Mouse (Mus musculus) lung, embryonic 14.5 days (tissue): ENCODE measurements at regions not wholly inside any gene's neighbourhood (a gene's known extent, or its start where the extent isn't known, plus 50 kb on each side); places are given as distances from the start of the nearest gene placed in this dataset.
A peak's percentile ranks its signal among the peaks of the same experiment; 100 is the strongest.

Source experiments
- ATAC-seq: fragments of 200-750 bp; cut with Nextera tagmentation; 2 replicates; pipeline ENCODE4 v1.8.0; 2017; ENCODE audit warnings: mild to moderate bottlenecking, moderate TSS enrichment, moderate library complexity; ENCODE audit not compliant: insufficient read depth
- DNase-seq: peaks from one replicate; pipeline ENCODE4 v3.0.0-alpha.2; 2015
- H3K27ac ChIP-seq: fragments of 300-500 bp; sonication (generic); 2 replicates; pipeline ENCODE4 v1.5.1; 2014; ENCODE audit warnings: low read depth, mild to moderate bottlenecking, moderate library complexity
- H3K27me3 ChIP-seq: fragments of 300-500 bp; sonication (generic); 2 replicates; pipeline ENCODE4 v1.6.1; 2014; ENCODE audit warnings: low read length, control low read depth; ENCODE audit not compliant: insufficient read depth
- H3K36me3 ChIP-seq: fragments of 300-500 bp; sonication (generic); 2 replicates; pipeline ENCODE4 v1.6.1; 2014; ENCODE audit warnings: control low read depth; ENCODE audit not compliant: insufficient read depth
- H3K4me1 ChIP-seq: fragments of 300-500 bp; sonication (generic); 2 replicates; pipeline ENCODE4 v1.6.1; 2014; ENCODE audit warnings: antibody characterized with exemption, control low read depth; ENCODE audit not compliant: insufficient read depth
- H3K4me2 ChIP-seq: fragments of 300-500 bp; sonication (generic); 2 replicates; pipeline ENCODE4 v1.6.1; 2014; ENCODE audit warnings: mild to moderate bottlenecking
- H3K4me3 ChIP-seq: fragments of 300-500 bp; sonication (generic); 2 replicates; pipeline ENCODE4 v1.5.1; 2014; ENCODE audit warnings: low read depth, low read length
- H3K9ac ChIP-seq: fragments of 300-500 bp; sonication (generic); 2 replicates; pipeline ENCODE4 v1.6.1; 2014
- H3K9me3 ChIP-seq: fragments of 300-500 bp; sonication (generic); 2 replicates; pipeline ENCODE4 v1.6.1; 2016; ENCODE audit warnings: low read depth, low read length, control low read depth
- CTCF ChIP-seq: IDR thresholded peaks from 2 replicates; pipeline ENCODE4 v1.5.1; 2016; ENCODE audit warnings: antibody characterized with exemption, low read depth
- WGBS: fragments of 180-500 bp; shearing (Covaris S2); extraction: QIAGEN DNeasy Blood & Tissue Kit; methylation state at CpG from one replicate; pipeline ENCODE4 v1.1.7; 2014; 5-methylcytosine and 5-hydroxymethylcytosine counted together

DNA sequence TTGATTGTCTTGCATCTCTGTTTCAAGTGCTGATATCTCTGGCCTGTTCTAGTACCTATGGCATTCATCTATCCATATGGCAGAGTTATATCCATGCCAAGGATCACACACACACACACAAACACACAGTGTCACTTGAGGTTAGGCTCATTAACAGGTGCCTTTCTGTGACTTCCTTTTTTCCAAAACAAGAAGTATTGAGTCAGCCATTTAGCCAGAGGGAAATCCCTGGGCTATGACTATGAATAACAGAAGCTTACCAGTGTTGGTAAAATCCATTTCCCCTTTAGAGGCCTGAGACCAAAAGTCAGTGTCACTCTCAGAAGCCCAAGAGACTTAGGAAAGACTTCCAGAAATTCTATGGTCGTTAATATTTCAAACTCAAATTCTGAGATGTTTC lies 111.6 kb downstream of the Tmco5 start:
- DNase-seq (no peak), ATAC-seq (no peak)
- Histone ChIP-seq H3K9ac (no peak overlapping the region), H3K27me3 (no peaks in the 10 kb centered on the region), H3K4me2 (no peak overlapping the region), H3K27ac (no peak overlapping the region), H3K36me3 (no peaks in the 10 kb centered on the region), H3K4me1 (0 out of 2 replicates have a peak, but pooled peaks cover 2% of the 10 kb centered on the region), H3K9me3 (no peaks in the 10 kb centered on the region), H3K4me3 (no peak overlapping the region)
- no peak for TF ChIP-seq CTCF
- 84% methylated on average over 1 of the region's 1 CpGs for WGBS

- Histone ChIP-seq H3K4me2 (no peak overlapping the region), H3K4me1 (0 out of 2 replicates have a peak, but pooled peaks cover 2% of the 10 kb centered on the region), H3K27ac (no peak overlapping the region), H3K9ac (no peak overlapping the region), H3K9me3 (no peaks in the 10 kb centered on the region), H3K4me3 (no peak overlapping the region), H3K36me3 (no peaks in the 10 kb centered on the region), H3K27me3 (no peaks in the 10 kb centered on the region)
- DNase-seq (no peak), ATAC-seq (no peak)
- 72% methylated on average over 6 of the region's 6 CpGs for WGBS
- TF ChIP-seq CTCF: no peak
Measured at GRCm38 (mm10) chr2:116991561-116992042, 113.1 kb downstream of the Tmco5 start.

GRCm38 (mm10) chr2:116993724-116994123 lies 115.2 kb downstream of the Tmco5 start:
- TF ChIP-seq CTCF: no peak
- DNase-seq: peak; percentile 22
- Histone ChIP-seq H3K27ac (no peak overlapping the region), H3K36me3 (no peaks in the 10 kb centered on the region), H3K4me1 (0 out of 2 replicates have a peak, but pooled peaks cover 2% of the 10 kb centered on the region), H3K4me2 (no peak overlapping the region), H3K9ac (no peak overlapping the region), H3K27me3 (no peaks in the 10 kb centered on the region), H3K4me3 (no peak overlapping the region), H3K9me3 (no peaks in the 10 kb centered on the region)
- ATAC-seq: no peak
- 53% methylated on average over 4 of the region's 4 CpGs for WGBS

- ATAC-seq: no peak
- H3K4me1 ChIP-seq: 0 out of 2 replicates have a peak, but pooled peaks cover 2% of the 10 kb centered on the region
- 82% methylated on average over 6 of the region's 6 CpGs for WGBS
- no peak for DNase-seq
- TF ChIP-seq CTCF: no peak
- H3K27me3 ChIP-seq: no peaks in the 10 kb centered on the region
- no peak overlapping the region for H3K9ac ChIP-seq
- no peak overlapping the region for H3K27ac ChIP-seq
- H3K9me3 ChIP-seq: no peaks in the 10 kb centered on the region
- H3K4me3 ChIP-seq: no peak overlapping the region
- H3K36me3 ChIP-seq: no peaks in the 10 kb centered on the region
- no peak overlapping the region for H3K4me2 ChIP-seq
Measured at GRCm38 (mm10) chr2:116996302-116996701, 117.8 kb downstream of the Tmco5 start.

DNA sequence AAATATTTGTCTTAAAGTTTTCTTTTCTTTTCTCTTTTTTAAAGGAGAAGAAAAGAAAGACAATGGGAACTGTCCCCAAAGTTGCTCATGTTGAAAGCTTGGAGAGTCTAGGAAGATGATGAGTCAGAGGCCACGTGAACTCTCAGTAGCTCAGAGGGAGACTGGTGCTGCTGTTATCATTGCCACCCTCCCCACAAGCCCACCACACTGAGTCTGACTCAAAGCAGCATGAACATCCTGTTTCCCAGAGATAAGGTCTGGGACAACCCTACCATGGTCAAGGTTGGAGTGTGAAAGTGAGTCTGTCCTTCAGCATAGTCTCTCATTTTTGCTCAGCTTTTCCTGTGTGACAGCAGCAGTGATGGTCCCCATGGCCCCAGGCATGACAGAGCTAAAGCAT lies 120.3 kb downstream of the Tmco5 start:
- Histone ChIP-seq H3K4me2 (no peak overlapping the region), H3K9me3 (no peaks in the 10 kb centered on the region), H3K27me3 (no peaks in the 10 kb centered on the region), H3K4me1 (no peaks in the 10 kb centered on the region), H3K9ac (no peak overlapping the region), H3K27ac (no peak overlapping the region), H3K4me3 (no peak overlapping the region), H3K36me3 (no peaks in the 10 kb centered on the region)
- no peak for TF ChIP-seq CTCF
- ATAC-seq: no peak; the same call in 1 of the 2 replicates
- 59% methylated on average over 1 of the region's 1 CpGs for WGBS
- no peak for DNase-seq

- Histone ChIP-seq H3K36me3 (no peaks in the 10 kb centered on the region), H3K4me3 (no peak overlapping the region), H3K4me1 (no peaks in the 10 kb centered on the region), H3K9ac (no peak overlapping the region), H3K9me3 (no peaks in the 10 kb centered on the region), H3K27me3 (no peaks in the 10 kb centered on the region), H3K4me2 (no peak overlapping the region), H3K27ac (no peak overlapping the region)
- DNase-seq (no peak), ATAC-seq (no peak)
- WGBS: 72% methylated on average over 5 of the region's 5 CpGs
- TF ChIP-seq CTCF: no peak
Measured at GRCm38 (mm10) chr2:116999592-116999991, 121.1 kb downstream of the Tmco5 start.

DNA sequence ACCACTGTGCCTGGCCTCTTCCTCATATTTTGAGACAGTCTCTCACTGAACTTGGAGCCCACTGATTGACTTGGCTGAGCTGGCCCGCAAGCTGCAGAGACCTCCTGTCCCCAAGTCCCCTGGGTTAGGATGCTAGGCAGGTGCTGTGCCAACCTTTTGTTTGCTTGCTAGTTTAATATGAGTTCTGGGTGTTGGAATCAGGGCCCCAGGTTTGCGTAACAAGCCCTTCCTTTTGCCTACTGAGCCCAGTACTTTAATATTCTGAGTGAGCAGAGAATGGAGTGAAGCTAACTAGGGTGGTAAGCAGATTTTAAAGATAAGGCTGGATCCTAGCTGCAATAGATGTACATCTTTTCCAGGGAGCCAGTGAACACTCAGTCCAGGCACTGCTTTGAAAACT lies 117.2 kb upstream of the Spred1 start:
- no peaks in the 10 kb centered on the region for H3K9me3 ChIP-seq
- no peaks in the 10 kb centered on the region for H3K27me3 ChIP-seq
- 95% methylated on average over 2 of the region's 2 CpGs for WGBS
- no peak overlapping the region for H3K9ac ChIP-seq
- no peaks in the 10 kb centered on the region for H3K36me3 ChIP-seq
- no peak overlapping the region for H3K4me3 ChIP-seq
- ATAC-seq (no peak), DNase-seq (no peak)
- no peak for TF ChIP-seq CTCF
- H3K4me1 ChIP-seq: no peaks in the 10 kb centered on the region
- H3K4me2 ChIP-seq: no peak overlapping the region
- no peak overlapping the region for H3K27ac ChIP-seq

- H3K4me2 ChIP-seq: no peak overlapping the region
- DNase-seq: no peak
- H3K27ac ChIP-seq: no peak overlapping the region
- no peak overlapping the region for H3K9ac ChIP-seq
- no peaks in the 10 kb centered on the region for H3K36me3 ChIP-seq
- H3K4me3 ChIP-seq: no peak overlapping the region
- TF ChIP-seq CTCF: no peak
- H3K9me3 ChIP-seq: no peaks in the 10 kb centered on the region
- WGBS: 82% methylated on average over 2 of the region's 2 CpGs
- no peaks in the 10 kb centered on the region for H3K4me1 ChIP-seq
- ATAC-seq: no peak
- no peaks in the 10 kb centered on the region for H3K27me3 ChIP-seq
Measured at GRCm38 (mm10) chr2:117006846-117007245, 114.3 kb upstream of the Spred1 start.
